Mouse (Mus musculus): ENCODE data around the gene Atxn2.

The Atxn2 gene

DNA sequence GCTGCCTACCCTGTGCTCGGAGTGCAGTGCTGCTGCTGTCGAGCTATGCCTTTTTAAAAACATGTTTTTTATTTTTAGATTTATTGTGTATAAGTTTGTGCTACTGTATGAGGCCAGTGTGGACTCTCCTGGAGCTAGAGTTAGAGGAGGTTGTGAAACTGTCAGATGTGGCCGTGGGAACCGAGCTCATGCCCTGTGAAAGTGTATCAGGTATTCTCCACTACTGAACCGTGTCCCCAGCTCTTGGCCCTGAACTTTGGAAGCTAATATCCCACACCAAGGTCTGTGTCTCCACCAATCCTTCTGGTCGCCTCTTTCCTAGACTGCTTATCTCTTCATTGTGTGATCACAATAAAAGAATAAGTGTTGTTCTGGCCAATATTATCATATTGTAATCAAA lies 51.8 kb downstream of the Atxn2 start:
- H3K4me3 ChIP-seq (replicated peaks; ENCODE audit: low read length) = no peak overlapping the region
- no peak for TF ChIP-seq POU5F1 (IDR thresholded peaks at IDR 0.05; ENCODE audit: borderline replicate concordance, low read length)
- no peak for TF ChIP-seq CTCF (conservative IDR thresholded peaks at IDR 0.05; ENCODE audit: low read length)
- no peak for TF ChIP-seq NANOG (IDR thresholded peaks at IDR 0.05; ENCODE audit: borderline replicate concordance, low read length)
- H3K27me3 ChIP-seq (ENCODE audit: insufficient read depth, low read length) = no peaks in the 10 kb centered on the region
- H3K9me3 ChIP-seq (ENCODE audit: low read length) = no peaks in the 10 kb centered on the region
- H3K4me1 ChIP-seq (replicated peaks; ENCODE audit: low read depth, low read length) = peaks cover 16% of the 10 kb centered on the region
- peaks cover 85% of the 10 kb centered on the region for H3K36me3 ChIP-seq (ENCODE audit: insufficient read depth, low read length)

DNA sequence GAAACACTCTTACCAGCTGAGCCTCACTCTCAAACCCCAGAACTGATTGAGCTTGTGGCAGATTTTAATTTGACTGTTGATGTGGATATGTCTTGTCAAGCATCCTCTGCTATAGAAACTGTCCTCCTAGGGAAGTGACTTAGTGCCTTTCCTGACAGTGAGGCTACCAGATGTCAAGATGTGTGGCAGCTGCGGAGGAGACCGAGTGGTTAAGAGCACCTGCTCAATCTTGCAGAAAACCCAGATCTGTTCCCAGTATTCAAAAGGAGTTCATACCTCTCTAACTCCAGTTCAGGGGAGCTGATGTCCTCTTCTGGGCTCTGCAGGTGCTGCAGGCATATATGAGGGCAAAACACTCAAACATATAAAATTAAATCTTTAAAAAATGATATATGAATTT lies 53.9 kb downstream of the Atxn2 start:
- Histone ChIP-seq H3K36me3 (ENCODE audit: insufficient read depth, low read length) (peaks cover 79% of the 10 kb centered on the region), H3K4me1 (replicated peaks; ENCODE audit: low read depth, low read length) (peaks cover 37% of the 10 kb centered on the region), H3K4me3 (replicated peaks; ENCODE audit: low read length) (no peak overlapping the region), H3K27me3 (ENCODE audit: insufficient read depth, low read length) (no peaks in the 10 kb centered on the region), H3K9me3 (ENCODE audit: low read length) (no peaks in the 10 kb centered on the region)
- no peak for TF ChIP-seq NANOG (IDR thresholded peaks at IDR 0.05; ENCODE audit: borderline replicate concordance, low read length)
- TF ChIP-seq POU5F1 (IDR thresholded peaks at IDR 0.05; ENCODE audit: borderline replicate concordance, low read length) = no peak

DNA sequence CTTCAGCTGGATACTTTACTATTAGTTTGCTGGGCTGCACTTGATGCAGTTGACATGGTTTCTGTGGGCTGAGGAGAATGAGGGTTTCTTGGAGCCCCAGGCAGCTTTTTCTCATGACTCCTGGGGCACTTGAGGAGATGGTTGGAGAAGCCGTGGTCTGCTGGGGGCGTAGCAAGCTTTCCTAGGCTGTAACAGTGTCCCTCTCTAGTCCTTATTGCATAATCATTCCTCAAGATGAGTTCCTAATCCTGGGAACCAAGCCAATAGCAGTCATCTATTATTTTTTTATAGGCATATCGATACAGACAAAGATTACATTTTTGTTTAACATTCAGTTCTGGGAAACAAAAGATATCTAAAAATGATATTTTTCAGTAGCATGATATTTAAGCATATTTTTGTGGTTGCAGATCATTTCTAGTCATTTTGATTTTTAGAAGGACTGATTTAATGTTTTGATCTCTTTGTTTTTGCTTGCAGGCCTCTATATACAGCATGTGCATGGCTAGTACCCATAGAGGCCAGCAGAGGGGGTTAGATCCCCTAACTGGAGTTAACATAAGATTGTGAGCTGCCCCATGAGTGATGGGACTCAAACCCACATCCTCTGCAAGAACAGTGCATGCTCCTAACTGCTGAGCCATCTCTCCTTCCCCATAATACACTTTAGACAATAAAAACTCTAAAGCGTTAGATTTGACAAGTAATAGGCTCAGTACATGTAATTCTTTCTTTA lies 55.1 kb downstream of the Atxn2 start:
- Histone ChIP-seq H3K27me3 (ENCODE audit: insufficient read depth, low read length) (no peaks in the 10 kb centered on the region), H3K36me3 (ENCODE audit: insufficient read depth, low read length) (peaks cover 79% of the 10 kb centered on the region), H3K4me1 (replicated peaks; ENCODE audit: low read depth, low read length) (peaks cover 45% of the 10 kb centered on the region), H3K9me3 (ENCODE audit: low read length) (no peaks in the 10 kb centered on the region), H3K4me3 (replicated peaks; ENCODE audit: low read length) (no peak overlapping the region)
- TF ChIP-seq POU5F1 (IDR thresholded peaks at IDR 0.05; ENCODE audit: borderline replicate concordance, low read length) = no peak
- peak; percentile 74 for TF ChIP-seq CTCF (conservative IDR thresholded peaks at IDR 0.05; ENCODE audit: low read length)

DNA sequence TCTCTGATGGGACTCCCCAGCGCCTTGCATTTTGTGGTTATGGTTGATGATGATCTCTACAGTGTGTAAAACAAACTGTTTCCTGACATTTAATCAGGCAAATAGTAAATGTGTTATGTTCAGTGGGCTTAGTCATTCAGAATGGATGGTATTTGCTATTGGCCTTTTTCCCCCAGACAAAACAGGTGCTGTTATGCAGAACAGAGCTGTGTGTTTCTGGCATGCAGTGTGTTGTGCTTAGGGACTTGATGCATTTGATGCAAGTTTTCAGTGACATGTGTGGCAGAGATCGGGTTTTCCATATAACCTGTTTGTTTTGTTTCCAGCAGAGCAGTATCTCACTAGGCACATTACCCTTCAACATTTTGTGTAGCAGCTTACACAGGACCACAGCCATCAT lies 56.4 kb downstream of the Atxn2 start:
- TF ChIP-seq NANOG (IDR thresholded peaks at IDR 0.05; ENCODE audit: borderline replicate concordance, low read length) (no peak), CTCF (conservative IDR thresholded peaks at IDR 0.05; ENCODE audit: low read length) (no peak), POU5F1 (IDR thresholded peaks at IDR 0.05; ENCODE audit: borderline replicate concordance, low read length) (no peak)
- no peaks in the 10 kb centered on the region for H3K9me3 ChIP-seq (ENCODE audit: low read length)
- H3K36me3 ChIP-seq (ENCODE audit: insufficient read depth, low read length) = peaks cover 79% of the 10 kb centered on the region
- no peaks in the 10 kb centered on the region for H3K27me3 ChIP-seq (ENCODE audit: insufficient read depth, low read length)
- H3K4me3 ChIP-seq (replicated peaks; ENCODE audit: low read length) = no peak overlapping the region
- H3K4me1 ChIP-seq (replicated peaks; ENCODE audit: low read depth, low read length) = peaks cover 45% of the 10 kb centered on the region

DNA sequence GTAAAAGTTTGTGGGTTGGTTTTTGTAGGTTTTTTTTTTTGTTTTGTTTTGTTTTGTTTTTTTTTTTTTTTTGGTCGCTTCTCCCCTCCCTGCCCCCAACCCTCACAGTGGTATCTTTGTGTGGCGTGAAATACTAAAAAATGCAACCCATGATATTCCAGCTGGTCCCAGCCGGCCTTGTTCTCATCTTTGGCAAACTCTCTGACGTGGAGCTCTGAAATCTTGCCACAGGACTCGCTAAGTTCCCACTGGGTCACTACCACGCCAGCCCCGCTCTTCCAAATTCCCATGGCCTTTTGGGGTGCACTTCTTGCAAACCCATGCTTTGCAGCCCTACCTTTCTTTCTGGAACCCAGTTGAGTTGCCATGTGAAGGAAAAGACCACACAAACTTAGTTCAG lies 58.7 kb downstream of the Atxn2 start:
- Histone ChIP-seq H3K9me3 (ENCODE audit: low read length) (no peaks in the 10 kb centered on the region), H3K27me3 (ENCODE audit: insufficient read depth, low read length) (no peaks in the 10 kb centered on the region), H3K4me1 (replicated peaks; ENCODE audit: low read depth, low read length) (peaks cover 39% of the 10 kb centered on the region), H3K4me3 (replicated peaks; ENCODE audit: low read length) (no peak overlapping the region), H3K36me3 (ENCODE audit: insufficient read depth, low read length) (peaks cover 80% of the 10 kb centered on the region)
- no peak for TF ChIP-seq NANOG (IDR thresholded peaks at IDR 0.05; ENCODE audit: borderline replicate concordance, low read length)
- TF ChIP-seq POU5F1 (IDR thresholded peaks at IDR 0.05; ENCODE audit: borderline replicate concordance, low read length) = no peak

DNA sequence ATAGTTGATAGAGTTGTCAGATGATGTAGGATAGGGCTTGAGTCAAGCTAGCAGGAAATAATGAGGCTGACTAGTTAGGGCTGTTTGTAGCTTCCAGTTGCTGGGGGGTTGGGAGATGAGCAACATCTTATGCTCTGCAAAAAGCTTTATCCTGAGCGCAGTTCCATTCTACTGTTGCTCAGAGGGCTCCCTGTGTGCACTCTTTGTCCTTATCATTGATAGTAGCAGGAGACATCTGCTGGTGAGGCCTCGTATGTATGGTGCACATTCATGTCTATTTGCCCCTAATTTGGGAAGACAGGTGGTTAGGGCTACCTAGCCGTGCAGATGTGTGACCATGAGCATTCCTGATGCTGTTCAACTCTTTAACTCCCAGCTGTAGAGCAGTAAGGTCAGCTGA lies 60.5 kb downstream of the Atxn2 start:
- Histone ChIP-seq H3K9me3 (ENCODE audit: low read length) (no peaks in the 10 kb centered on the region), H3K36me3 (ENCODE audit: insufficient read depth, low read length) (peaks cover 86% of the 10 kb centered on the region), H3K4me1 (replicated peaks; ENCODE audit: low read depth, low read length) (peaks cover 39% of the 10 kb centered on the region), H3K27me3 (ENCODE audit: insufficient read depth, low read length) (no peaks in the 10 kb centered on the region), H3K4me3 (replicated peaks; ENCODE audit: low read length) (no peak overlapping the region)
- TF ChIP-seq CTCF (conservative IDR thresholded peaks at IDR 0.05; ENCODE audit: low read length) (no peak), POU5F1 (IDR thresholded peaks at IDR 0.05; ENCODE audit: borderline replicate concordance, low read length) (no peak), NANOG (IDR thresholded peaks at IDR 0.05; ENCODE audit: borderline replicate concordance, low read length) (no peak)

- TF ChIP-seq CTCF (conservative IDR thresholded peaks at IDR 0.05; ENCODE audit: low read length) (no peak), POU5F1 (IDR thresholded peaks at IDR 0.05; ENCODE audit: borderline replicate concordance, low read length) (no peak), NANOG (IDR thresholded peaks at IDR 0.05; ENCODE audit: borderline replicate concordance, low read length) (no peak)
- no peaks in the 10 kb centered on the region for H3K27me3 ChIP-seq (ENCODE audit: insufficient read depth, low read length)
- H3K4me1 ChIP-seq (replicated peaks; ENCODE audit: low read depth, low read length) = 0 out of 2 replicates have a peak, but pooled peaks cover 2% of the 10 kb centered on the region
- no peaks in the 10 kb centered on the region for H3K9me3 ChIP-seq (ENCODE audit: low read length)
- H3K4me3 ChIP-seq (replicated peaks; ENCODE audit: low read length) = no peak overlapping the region
- H3K36me3 ChIP-seq (ENCODE audit: insufficient read depth, low read length) = peaks cover 91% of the 10 kb centered on the region
These were observed 67.5 kb downstream of the Atxn2 start for GRCm38 (mm10) chr5:121778485-121779119.

- 0 out of 2 replicates have a peak, but pooled peaks cover 2% of the 10 kb centered on the region for H3K4me1 ChIP-seq (replicated peaks; ENCODE audit: low read depth, low read length)
- H3K4me3 ChIP-seq (replicated peaks; ENCODE audit: low read length) = no peak overlapping the region
- no peak for TF ChIP-seq CTCF (conservative IDR thresholded peaks at IDR 0.05; ENCODE audit: low read length)
- TF ChIP-seq NANOG (IDR thresholded peaks at IDR 0.05; ENCODE audit: borderline replicate concordance, low read length) = no peak
- TF ChIP-seq POU5F1 (IDR thresholded peaks at IDR 0.05; ENCODE audit: borderline replicate concordance, low read length) = no peak
- H3K36me3 ChIP-seq (ENCODE audit: insufficient read depth, low read length) = peaks cover 93% of the 10 kb centered on the region
- no peaks in the 10 kb centered on the region for H3K9me3 ChIP-seq (ENCODE audit: low read length)
- H3K27me3 ChIP-seq (ENCODE audit: insufficient read depth, low read length) = no peaks in the 10 kb centered on the region
These were observed 69.0 kb downstream of the Atxn2 start for GRCm38 (mm10) chr5:121780180-121780579.
